Mouse (Mus musculus): Measurements from ENCODE around the gene H2-Eb2. TPM values are rescaled to one million over a fixed set of nuclear protein-coding genes. Genes with fewer than 3 reads are reported as not detected.

Gene H2-Eb2
- polyA plus RNA-seq, 1 experiment, result not detected

- Histone ChIP-seq H3K4me3 (ENCODE audit: insufficient read depth, low read length) (no peak overlapping the region), H3K27ac (ENCODE audit: insufficient read depth, low read length) (no peak overlapping the region), H3K4me1 (ENCODE audit: control insufficient read depth, insufficient read depth, low read length) (no peaks in the 10 kb centered on the region)
- no peak for TF ChIP-seq POLR2A (IDR thresholded peaks at IDR 0.05; ENCODE audit: low read depth, low read length)
- TF ChIP-seq CTCF (IDR thresholded peaks at IDR 0.05; ENCODE audit: borderline replicate concordance, insufficient read depth, low read length), result no peak
Measured at GRCm38 (mm10) chr17:34346041-34346440, 20.6 kb downstream of the H2-Eb2 start.

- TF ChIP-seq POLR2A (IDR thresholded peaks at IDR 0.05; ENCODE audit: low read depth, low read length), result no peak
- TF ChIP-seq CTCF (IDR thresholded peaks at IDR 0.05; ENCODE audit: borderline replicate concordance, insufficient read depth, low read length), result no peak
- Histone ChIP-seq H3K27ac (ENCODE audit: insufficient read depth, low read length) (no peak overlapping the region), H3K4me1 (ENCODE audit: control insufficient read depth, insufficient read depth, low read length) (no peaks in the 10 kb centered on the region), H3K4me3 (ENCODE audit: insufficient read depth, low read length) (no peak overlapping the region)
Measured at GRCm38 (mm10) chr17:34347606-34348308, 22.3 kb downstream of the H2-Eb2 start.

DNA sequence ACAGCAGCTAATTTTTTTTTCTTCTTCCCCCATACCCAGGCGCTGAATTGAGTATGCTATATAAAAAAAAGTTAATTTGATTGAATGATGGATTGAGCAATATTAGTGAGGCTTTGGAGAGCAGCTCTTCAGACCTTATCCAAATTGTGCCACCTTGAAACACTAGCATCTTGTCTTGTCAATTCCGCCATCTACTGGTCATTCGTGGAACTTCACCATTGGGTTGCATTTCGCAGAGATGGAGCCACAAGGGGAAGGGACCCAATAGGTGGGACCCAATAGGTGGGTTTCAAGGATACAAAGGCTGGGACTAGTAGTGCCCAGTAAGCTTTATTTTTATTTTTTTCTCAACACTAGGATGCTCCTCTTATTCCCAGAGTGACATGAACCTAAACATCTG, 24.0 kb downstream of the H2-Eb2 start:
- TF ChIP-seq CTCF (IDR thresholded peaks at IDR 0.05; ENCODE audit: borderline replicate concordance, insufficient read depth, low read length), result peak; percentile 40; the same call in 1 of the 2 replicates
- TF ChIP-seq POLR2A (IDR thresholded peaks at IDR 0.05; ENCODE audit: low read depth, low read length), result no peak
- H3K4me1 ChIP-seq (ENCODE audit: control insufficient read depth, insufficient read depth, low read length), result no peaks in the 10 kb centered on the region
- H3K4me3 ChIP-seq (ENCODE audit: insufficient read depth, low read length), result no peak overlapping the region
- no peak overlapping the region for H3K27ac ChIP-seq (ENCODE audit: insufficient read depth, low read length)

DNA sequence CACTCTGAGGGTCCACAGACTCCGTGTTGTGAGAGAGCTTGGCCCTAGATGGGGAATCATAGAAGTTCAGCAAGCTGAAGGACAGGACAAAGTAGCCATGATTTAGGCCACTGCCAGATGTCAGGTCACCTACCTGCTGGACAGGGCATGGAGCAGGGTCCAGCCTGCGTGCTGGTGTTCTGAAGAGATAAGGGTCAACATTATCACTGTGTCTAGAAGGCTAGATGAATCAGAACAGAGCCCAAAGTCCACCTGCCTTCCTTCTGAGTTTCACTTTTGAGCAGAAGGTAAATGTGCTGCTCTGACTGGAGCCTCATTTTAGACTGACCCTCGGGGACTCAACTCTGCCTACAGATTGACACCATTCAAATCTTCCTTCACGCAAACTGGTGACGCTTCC, 29.1 kb downstream of the H2-Eb2 start, which contains the start of gene Btnl2:
Gene Btnl2 (plus strand): TSS at position 284 of the 400 bp plus-strand sequence.
- Histone ChIP-seq H3K27ac (ENCODE audit: insufficient read depth, low read length) (no peak within 1 kb of the TSS), H3K4me1 (ENCODE audit: control insufficient read depth, insufficient read depth, low read length) (no peaks in the 10 kb centered on the region), H3K4me3 (ENCODE audit: insufficient read depth, low read length) (no peak within 1 kb of the TSS)
- TF ChIP-seq CTCF (IDR thresholded peaks at IDR 0.05; ENCODE audit: borderline replicate concordance, insufficient read depth, low read length) (no peak), POLR2A (IDR thresholded peaks at IDR 0.05; ENCODE audit: low read depth, low read length) (no peak)

DNA sequence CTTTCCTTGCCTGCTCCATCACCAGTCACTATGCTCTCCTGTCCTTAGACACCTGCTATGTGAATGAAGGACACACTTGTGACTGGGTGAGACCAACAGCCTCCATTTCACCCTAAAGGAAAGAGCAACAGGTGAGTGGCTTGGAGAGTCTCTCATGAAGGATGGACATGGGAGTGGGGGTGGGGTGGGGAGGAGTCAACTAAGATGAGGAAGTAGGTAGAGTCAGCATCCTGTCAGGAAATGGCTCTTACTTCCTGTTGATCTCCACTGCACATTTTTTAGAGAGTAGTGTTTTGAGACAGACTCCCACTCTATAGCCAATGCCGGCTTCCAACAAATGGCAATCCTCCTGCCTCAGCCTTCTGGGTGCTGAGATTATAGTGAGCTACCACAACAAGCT, 29.5 kb downstream of the H2-Eb2 start:
- Histone ChIP-seq H3K27ac (ENCODE audit: insufficient read depth, low read length) (no peak overlapping the region), H3K4me3 (ENCODE audit: insufficient read depth, low read length) (no peak overlapping the region), H3K4me1 (ENCODE audit: control insufficient read depth, insufficient read depth, low read length) (no peaks in the 10 kb centered on the region)
- TF ChIP-seq CTCF (IDR thresholded peaks at IDR 0.05; ENCODE audit: borderline replicate concordance, insufficient read depth, low read length), result no peak
- TF ChIP-seq POLR2A (IDR thresholded peaks at IDR 0.05; ENCODE audit: low read depth, low read length), result no peak

- Histone ChIP-seq H3K4me3 (ENCODE audit: insufficient read depth, low read length) (no peak overlapping the region), H3K4me1 (ENCODE audit: control insufficient read depth, insufficient read depth, low read length) (no peaks in the 10 kb centered on the region), H3K27ac (ENCODE audit: insufficient read depth, low read length) (no peak overlapping the region)
- TF ChIP-seq CTCF (IDR thresholded peaks at IDR 0.05; ENCODE audit: borderline replicate concordance, insufficient read depth, low read length), result no peak
- TF ChIP-seq POLR2A (IDR thresholded peaks at IDR 0.05; ENCODE audit: low read depth, low read length), result no peak
Measured at GRCm38 (mm10) chr17:34362954-34363546, 37.6 kb downstream of the H2-Eb2 start.

DNA sequence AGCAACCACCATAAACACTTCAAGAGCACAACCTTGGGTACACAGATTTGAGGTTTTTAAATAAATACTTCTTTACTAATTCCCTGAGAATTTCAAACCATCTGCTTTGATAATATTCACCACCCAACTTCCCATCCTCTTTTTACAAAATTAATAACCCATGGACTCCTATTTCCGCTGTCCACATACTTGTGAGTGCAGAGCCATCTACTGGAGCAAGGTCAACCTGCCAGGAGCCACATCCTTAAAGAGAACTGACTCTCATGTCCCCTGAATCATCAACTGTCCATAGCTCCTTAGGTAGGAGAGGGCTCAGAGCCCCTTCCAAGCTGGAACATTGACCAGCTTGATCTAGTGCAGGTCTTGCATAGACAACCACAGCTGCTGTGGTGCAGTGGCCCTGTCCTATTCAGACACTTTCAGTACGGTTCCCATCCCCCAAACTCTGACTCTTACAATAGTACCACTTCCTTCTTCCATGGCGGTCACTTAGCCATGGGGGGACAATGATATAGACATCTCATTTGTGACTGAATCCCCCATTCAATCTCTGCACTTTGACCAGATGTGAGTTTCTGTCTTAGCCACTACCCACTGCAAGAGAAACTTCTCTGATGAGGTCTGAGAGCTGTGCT, 38.3 kb downstream of the H2-Eb2 start:
- no peak for TF ChIP-seq CTCF (IDR thresholded peaks at IDR 0.05; ENCODE audit: borderline replicate concordance, insufficient read depth, low read length)
- TF ChIP-seq POLR2A (IDR thresholded peaks at IDR 0.05; ENCODE audit: low read depth, low read length), result no peak
- Histone ChIP-seq H3K4me3 (ENCODE audit: insufficient read depth, low read length) (no peak overlapping the region), H3K4me1 (ENCODE audit: control insufficient read depth, insufficient read depth, low read length) (no peaks in the 10 kb centered on the region), H3K27ac (ENCODE audit: insufficient read depth, low read length) (no peak overlapping the region)

- Histone ChIP-seq H3K27ac (ENCODE audit: insufficient read depth, low read length) (no peak overlapping the region), H3K4me3 (ENCODE audit: insufficient read depth, low read length) (no peak overlapping the region), H3K4me1 (ENCODE audit: control insufficient read depth, insufficient read depth, low read length) (no peaks in the 10 kb centered on the region)
- TF ChIP-seq POLR2A (IDR thresholded peaks at IDR 0.05; ENCODE audit: low read depth, low read length) (no peak), CTCF (IDR thresholded peaks at IDR 0.05; ENCODE audit: borderline replicate concordance, insufficient read depth, low read length) (no peak)
Measured at GRCm38 (mm10) chr17:34365031-34365430, 39.6 kb downstream of the H2-Eb2 start.

- H3K4me3 ChIP-seq (ENCODE audit: insufficient read depth, low read length), result no peak overlapping the region
- no peaks in the 10 kb centered on the region for H3K4me1 ChIP-seq (ENCODE audit: control insufficient read depth, insufficient read depth, low read length)
- no peak overlapping the region for H3K27ac ChIP-seq (ENCODE audit: insufficient read depth, low read length)
- TF ChIP-seq POLR2A (IDR thresholded peaks at IDR 0.05; ENCODE audit: low read depth, low read length), result no peak
- no peak for TF ChIP-seq CTCF (IDR thresholded peaks at IDR 0.05; ENCODE audit: borderline replicate concordance, insufficient read depth, low read length)
Measured at GRCm38 (mm10) chr17:34370563-34370962, 45.1 kb downstream of the H2-Eb2 start.
